ENCODE assay signal across 8 mouse cellular contexts in the genomic region with DNA sequence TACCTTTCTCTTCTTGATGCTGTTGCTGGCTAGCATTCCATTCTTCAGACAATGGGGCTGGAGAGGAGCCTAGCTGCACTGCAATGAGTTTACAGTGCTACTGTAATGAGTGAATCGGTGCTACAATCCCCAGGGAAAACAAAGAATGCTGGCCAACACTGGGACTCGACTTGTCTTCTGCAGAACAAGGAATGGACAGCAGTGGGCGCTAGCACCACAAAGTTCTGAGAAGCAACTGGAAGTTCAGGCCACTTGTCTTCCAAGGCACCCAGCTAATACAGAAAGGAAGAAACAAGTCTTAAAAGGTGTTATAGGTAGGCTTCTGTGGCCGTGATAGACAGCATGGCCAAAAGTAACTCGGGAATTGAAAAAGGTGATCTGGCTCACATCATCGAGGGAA. TPM values are rescaled to one million over a fixed set of nuclear protein-coding genes. Genes with fewer than 3 reads are reported as not detected.
DNase-seq lines count a peak whose midpoint lies in the region; ATAC-seq and TF ChIP-seq lines count a peak whose summit lies in the region.

No protein-coding gene starts in this region.

- no peak for TF ChIP-seq POLR2A in MEL (IDR thresholded peaks at IDR 0.05; ENCODE audit: control insufficient read depth in 1 of 2, insufficient read depth in 1 of 2, low read depth in 1 of 2, low read length in 2 of 2, poor library complexity in 1 of 2)

- no peaks in the 10 kb centered on the region for H3K9me3 ChIP-seq in forebrain, embryonic 14.5 days (replicated peaks; ENCODE audit: control insufficient read depth, low read length)
- no peaks in the 10 kb centered on the region for H3K9me3 ChIP-seq in forebrain, embryonic 12.5 days
- H3K9me3 ChIP-seq in MEL (replicated peaks; ENCODE audit: insufficient read depth, low read length) = no peaks in the 10 kb centered on the region

- 39% methylated on average over 6 of the region's 6 CpGs for WGBS in forebrain, embryonic 14.5 days
- WGBS in forebrain, embryonic 12.5 days = 46% methylated on average over 6 of the region's 6 CpGs

- TF ChIP-seq EP300 in MEL (IDR thresholded peaks at IDR 0.05; ENCODE audit: low read depth in 1 of 2, low read length in 2 of 2) = no peak

- H3K4me3 ChIP-seq in forebrain, embryonic 14.5 days (ENCODE audit: low read depth, low read length) = no peak overlapping the region
- no peak overlapping the region for H3K4me3 ChIP-seq in forebrain, embryonic 12.5 days (replicated peaks)
- H3K4me3 ChIP-seq in MEL (ENCODE audit: control insufficient read depth in 1 of 2, insufficient read depth in 1 of 2, low read depth in 2 of 2, low read length in 2 of 2) = no peak overlapping the region

- no peaks in the 10 kb centered on the region for H3K4me1 ChIP-seq in forebrain, embryonic 14.5 days (ENCODE audit: control insufficient read depth, insufficient read depth, low read length)
- H3K4me1 ChIP-seq in forebrain, embryonic 12.5 days = no peaks in the 10 kb centered on the region
- H3K4me1 ChIP-seq in MEL (ENCODE audit: control insufficient read depth in 1 of 2, insufficient read depth in 2 of 2, low read length in 2 of 2) = no peaks in the 10 kb centered on the region

- no peak for ATAC-seq in forebrain, embryonic 14.5 days
- no peak for ATAC-seq in forebrain, embryonic 12.5 days (ENCODE audit: low FRiP score)

- TF ChIP-seq CTCF in MEL (IDR thresholded peaks at IDR 0.05 in 2 of 3, conservative IDR thresholded peaks at IDR 0.05 in 1 of 3; ENCODE audit: control insufficient read depth in 1 of 3, insufficient read depth in 1 of 3, low read depth in 2 of 3, low read length in 3 of 3, poor library complexity in 1 of 3, severe bottlenecking in 1 of 3) = peak; percentile 10 to 17 (median 12); a peak in 2 of 6 replicates

- no peak overlapping the region for H3K9ac ChIP-seq in forebrain, embryonic 14.5 days (ENCODE audit: low read length)
- no peak overlapping the region for H3K9ac ChIP-seq in forebrain, embryonic 12.5 days
- no peak overlapping the region for H3K9ac ChIP-seq in MEL (ENCODE audit: control insufficient read depth, low read depth, low read length, poor library complexity, severe bottlenecking)

- no peaks in the 10 kb centered on the region for H3K27me3 ChIP-seq in forebrain, embryonic 14.5 days (replicated peaks; ENCODE audit: control insufficient read depth, insufficient read depth, low read length)
- no peaks in the 10 kb centered on the region for H3K27me3 ChIP-seq in forebrain, embryonic 12.5 days
- no peaks in the 10 kb centered on the region for H3K27me3 ChIP-seq in MEL (ENCODE audit: control insufficient read depth in 1 of 2, insufficient read depth in 2 of 2, low read length in 2 of 2)

- no peak for TF ChIP-seq RAD21 in MEL (IDR thresholded peaks at IDR 0.05; ENCODE audit: low read depth, low read length)

- no peaks in the 10 kb centered on the region for H3K36me3 ChIP-seq in forebrain, embryonic 14.5 days (ENCODE audit: control insufficient read depth, insufficient read depth, low read length)
- no peaks in the 10 kb centered on the region for H3K36me3 ChIP-seq in forebrain, embryonic 12.5 days (replicated peaks)
- H3K36me3 ChIP-seq in MEL (ENCODE audit: control insufficient read depth in 1 of 2, insufficient read depth in 2 of 2, low read length in 2 of 2) = no peaks in the 10 kb centered on the region

- no peak overlapping the region for H3K27ac ChIP-seq in forebrain, embryonic 14.5 days (ENCODE audit: low read depth, low read length)
- no peak overlapping the region for H3K27ac ChIP-seq in forebrain, embryonic 12.5 days
- no peak overlapping the region for H3K27ac ChIP-seq in MEL (ENCODE audit: control insufficient read depth, low read depth, low read length)

- H3K79me2 ChIP-seq in MEL (ENCODE audit: control insufficient read depth, insufficient read depth, low read length, poor library complexity) = no peaks in the 10 kb centered on the region

- peak; percentile 73 for DNase-seq in forebrain, embryonic 14.5 days (ENCODE audit: low spot score)
- DNase-seq in MEL (ENCODE audit: low read depth, low spot score) = no peak
- DNase-seq in cerebellum, adult 9-11 months = peak; percentile 12
- peak; percentile 70 for DNase-seq in gastrocnemius, postnatal 10 days
- DNase-seq in layer of hippocampus, postnatal 14 days (ENCODE audit: low spot score in 2 of 2) = peak; percentile 72 to 74
- peak; percentile 81 for DNase-seq in mesoderm, embryonic 11.5 days (ENCODE audit: low read depth, low spot score)
- DNase-seq in yolk sac, embryonic 10.5 days (ENCODE audit: low spot score) = peak; percentile 32

- no peak overlapping the region for H3K4me2 ChIP-seq in forebrain, embryonic 14.5 days (ENCODE audit: low read length)
- no peak overlapping the region for H3K4me2 ChIP-seq in forebrain, embryonic 12.5 days

TF ChIP-seq in MEL, 35 proteins besides CTCF, POLR2A, EP300 and RAD21:
- TF ChIP-seq MYB (IDR thresholded peaks at IDR 0.05; ENCODE audit: low read depth, low read length) = no peak

RNA-seq across cellular contexts. Expression of gene Kcnma1, which starts 53.4 kb away (rescaled TPM):
- polyA plus RNA-seq in forebrain, embryonic 14.5 days (2014; fragmentation: Nextera tagmentation; extraction: Ambion mirVana) = 6.6 and 9.7 TPM in 2 replicates
- 1.9 and 2.6 TPM in 2 replicates for polyA plus RNA-seq in forebrain, embryonic 12.5 days (2016; fragmentation: Nextera tagmentation; extraction: Ambion mirVana)
- not detected in 2 replicates for total RNA-seq in MEL (2012; rRNA removed)
- polyA plus RNA-seq in MEL (2012; ENCODE audit: insufficient read depth in 1 of 2, insufficient read length in 2 of 2, low read depth in 1 of 2, low replicate concordance in 2 of 2, missing spikeins in 1 of 2) = not detected
- 10 to 100 TPM; 30.1 to 33.2 TPM for total RNA-seq in gastrocnemius, postnatal 10 days (2021)
- 100 to 1,000 TPM; 133 to 151 TPM for total RNA-seq in layer of hippocampus, postnatal 14 days (2021)

Comparison
In these comparisons a context has a peak if more than half of its experiments do, and no peak if none do; other contexts are left out.
1. RNA of gene Kcnma1, which starts 53.4 kb away (total RNA-seq): 133 to 151 TPM in layer of hippocampus, postnatal 14 days and 30.1 to 33.2 TPM in gastrocnemius, postnatal 10 days; not detected in MEL; every median in the first group is over 10 times any median in the second.